Mouse (Mus musculus) hindbrain, embryonic 16.5 days (tissue): ENCODE data around the gene Ifit1bl1. TPM values are rescaled to one million over a fixed set of nuclear protein-coding genes. Genes with fewer than 3 reads are reported as not detected.
"Not testable (repeated sequence)": the region's sequence is repeated elsewhere in the genome, so short reads cannot be mapped to it uniquely, and the experiment has no call there.

ENCODE experiments used
- ATAC-seq: fragments of 200-750 bp; cut with Nextera tagmentation; 2 replicates; pipeline ENCODE4 v1.8.0; 2017; ENCODE audit warnings: moderate TSS enrichment, moderate library complexity
- H3K27ac ChIP-seq: fragments of 300-500 bp; sonication (generic); 2 replicates; pipeline ENCODE4 v1.5.1; 2014; ENCODE audit warnings: low read depth, mild to moderate bottlenecking, control low read depth, low read length, moderate library complexity
- H3K27me3 ChIP-seq: fragments of 300-500 bp; sonication (generic); replicated peaks from 2 replicates; pipeline ENCODE4 v1.6.1; 2014; ENCODE audit warnings: low read length; ENCODE audit not compliant: control insufficient read depth, insufficient read depth
- H3K36me3 ChIP-seq: fragments of 300-500 bp; sonication (generic); 2 replicates; pipeline ENCODE4 v1.6.1; 2014; ENCODE audit warnings: mild to moderate bottlenecking, low read length, moderate library complexity, mixed read lengths; ENCODE audit not compliant: control insufficient read depth, insufficient read depth
- H3K4me1 ChIP-seq: fragments of 300-500 bp; sonication (generic); 2 replicates; pipeline ENCODE4 v1.6.1; 2014; ENCODE audit warnings: low read depth, low read length; ENCODE audit not compliant: control insufficient read depth, insufficient read depth
- H3K4me2 ChIP-seq: fragments of 300-500 bp; sonication (generic); 2 replicates; pipeline ENCODE4 v1.6.1; 2014; ENCODE audit warnings: mild to moderate bottlenecking, low read length, control low read depth, moderate library complexity
- H3K4me3 ChIP-seq: fragments of 300-500 bp; sonication (generic); 2 replicates; pipeline ENCODE4 v1.5.1; 2014; ENCODE audit warnings: mild to moderate bottlenecking, low read length, control low read depth, moderate library complexity
- H3K9ac ChIP-seq: fragments of 300-500 bp; sonication (generic); 2 replicates; pipeline ENCODE4 v1.6.1; 2014; ENCODE audit warnings: low read depth, mild to moderate bottlenecking, control low read depth, low read length, moderate library complexity
- H3K9me3 ChIP-seq: fragments of 300-500 bp; sonication (generic); 2 replicates; pipeline ENCODE4 v1.6.1; 2014; ENCODE audit warnings: mild to moderate bottlenecking, low read length, moderate library complexity; ENCODE audit not compliant: control insufficient read depth
- WGBS: fragments of 180-500 bp; shearing (Covaris S2); extraction: QIAGEN DNeasy Blood & Tissue Kit; methylation state at CpG from one replicate; pipeline ENCODE4 v1.1.7; 2014; 5-methylcytosine and 5-hydroxymethylcytosine counted together
- polyA plus RNA-seq: library from polyadenylated mRNA; unstranded; fragments of >200 nt; fragmentation: Nextera tagmentation; extraction: Ambion mirVana; gene quantifications from 2 replicates; pipeline ENCODE4 v1.2.1, GENCODE M21; 2015

Ifit1bl1 gene
- polyA plus RNA-seq, result 1.4 TPM in 2 replicates

GRCm38 (mm10) chr19:34601888-34602287 lies at the start of gene Ifit1bl1:
Gene Ifit1bl1, minus strand, starts transcription at chr19:34601956.
- not testable (repeated sequence) for H3K9me3 ChIP-seq, H3K4me2 ChIP-seq, H3K27me3 ChIP-seq, ATAC-seq, H3K4me1 ChIP-seq, H3K36me3 ChIP-seq, H3K9ac ChIP-seq, H3K27ac ChIP-seq, H3K4me3 ChIP-seq
- WGBS, result 51% methylated on average over 1 of the region's 1 CpGs

DNA sequence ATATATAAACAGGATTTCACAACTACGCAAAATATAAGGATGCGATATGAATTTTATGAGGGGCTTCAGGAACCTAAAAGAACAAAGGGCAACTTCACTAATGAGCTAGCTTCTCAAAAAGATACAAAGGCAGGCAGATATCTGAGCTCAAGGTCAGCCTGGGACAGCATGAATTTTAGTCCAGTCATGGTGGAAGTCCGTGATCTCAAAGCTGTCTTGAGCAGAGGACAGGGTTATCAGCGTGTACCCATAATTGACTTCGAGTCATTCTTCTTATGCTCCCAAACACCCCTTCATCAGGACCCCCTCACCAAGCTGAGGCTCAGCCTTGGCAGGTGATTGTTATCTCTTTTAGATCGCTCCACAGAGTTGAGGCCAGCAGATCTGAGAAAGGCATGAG lies 49.2 kb upstream of the Ifit1bl1 start:
- H3K27ac ChIP-seq, result no peak overlapping the region
- WGBS, result 92% methylated on average over 6 of the region's 6 CpGs
- H3K27me3 ChIP-seq, result no peaks in the 10 kb centered on the region
- H3K4me2 ChIP-seq, result no peak overlapping the region
- no peak for ATAC-seq
- H3K36me3 ChIP-seq, result no peaks in the 10 kb centered on the region
- H3K4me3 ChIP-seq, result no peak overlapping the region
- no peaks in the 10 kb centered on the region for H3K9me3 ChIP-seq
- H3K4me1 ChIP-seq, result no peaks in the 10 kb centered on the region
- no peak overlapping the region for H3K9ac ChIP-seq

GRCm38 (mm10) chr19:34650276-34650675 lies 48.5 kb upstream of the Ifit1bl1 start:
- H3K9ac ChIP-seq, result no peak overlapping the region
- WGBS, result 89% methylated on average over 3 of the region's 3 CpGs

DNA sequence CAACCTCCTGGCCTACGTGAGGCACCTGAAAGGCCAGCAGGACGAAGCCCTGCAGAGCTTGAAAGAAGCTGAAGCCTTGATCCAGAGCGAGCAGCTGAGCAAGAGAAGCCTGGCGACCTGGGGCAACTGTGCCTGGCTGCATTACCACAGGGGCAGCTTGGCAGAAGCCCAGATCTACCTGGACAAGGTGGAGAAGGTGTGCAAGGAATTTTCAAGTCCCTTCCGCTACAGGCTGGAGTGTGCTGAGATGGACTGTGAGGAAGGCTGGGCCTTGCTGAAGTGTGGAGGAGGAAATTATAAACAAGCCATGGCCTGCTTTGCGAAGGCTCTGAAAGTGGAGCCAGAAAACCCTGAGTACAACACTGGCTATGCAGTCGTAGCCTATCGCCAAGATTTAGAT lies 45.9 kb upstream of the Ifit1bl1 start:
- H3K4me1 ChIP-seq, H3K27me3 ChIP-seq, H3K27ac ChIP-seq, H3K36me3 ChIP-seq, H3K4me3 ChIP-seq, H3K4me2 ChIP-seq, ATAC-seq, H3K9ac ChIP-seq, H3K9me3 ChIP-seq: not testable (repeated sequence)
- WGBS, result 92% methylated on average over 7 of the region's 8 CpGs

More at GRCm38 (mm10) chr19:34650276-34650675, 48.5 kb upstream of the Ifit1bl1 start:
- no peak for ATAC-seq
- Histone ChIP-seq H3K9me3 (no peaks in the 10 kb centered on the region), H3K4me1 (no peaks in the 10 kb centered on the region), H3K27ac (no peak overlapping the region), H3K4me2 (no peak overlapping the region), H3K36me3 (no peaks in the 10 kb centered on the region), H3K27me3 (no peaks in the 10 kb centered on the region), H3K4me3 (no peak overlapping the region)

GRCm38 (mm10) chr19:34642616-34643015 lies 40.9 kb upstream of the Ifit1bl1 start:
- Histone ChIP-seq H3K4me1 (no peaks in the 10 kb centered on the region), H3K9me3 (no peaks in the 10 kb centered on the region), H3K27ac (no peak overlapping the region), H3K4me2 (no peak overlapping the region), H3K27me3 (no peaks in the 10 kb centered on the region), H3K4me3 (no peak overlapping the region), H3K9ac (no peak overlapping the region), H3K36me3 (no peaks in the 10 kb centered on the region)
- no peak for ATAC-seq
- 82% methylated on average over 5 of the region's 5 CpGs for WGBS

DNA sequence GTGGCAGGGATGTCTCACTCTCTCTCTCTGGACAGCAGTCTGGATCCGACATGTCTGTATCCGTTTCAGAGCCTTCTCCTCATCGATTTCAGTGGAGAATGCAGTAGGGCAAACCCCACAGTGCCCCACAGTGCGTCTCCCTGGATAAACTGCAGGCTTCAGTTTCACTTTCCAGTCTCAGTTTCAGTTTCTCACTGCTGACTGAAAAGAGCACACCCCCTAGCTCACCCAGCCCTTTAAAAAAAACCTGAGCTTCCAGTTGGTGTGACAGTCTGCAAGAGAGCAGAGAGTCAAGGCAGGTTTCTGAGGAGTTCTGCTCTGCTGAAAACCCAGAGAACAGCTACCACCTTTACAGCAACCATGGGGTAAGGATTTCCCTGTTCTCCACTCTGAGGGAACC lies 38.9 kb upstream of the Ifit1bl1 start, which contains the start of the genes Ifit1bl2 and Ifit1:
TSS of gene Ifit1bl2 (minus strand) at position 121 of the 400 bp plus-strand sequence.
TSS of gene Ifit1 (plus strand) at position 249 of the 400 bp plus-strand sequence.
- no peaks in the 10 kb centered on the region for H3K27me3 ChIP-seq
- H3K4me2 ChIP-seq, result no peak within 1 kb of the TSS
- H3K9ac ChIP-seq, result no peak within 1 kb of the TSS
- H3K27ac ChIP-seq, result no peak within 1 kb of the TSS
- 63% methylated on average over 4 of the region's 4 CpGs for WGBS
- no peaks in the 10 kb centered on the region for H3K9me3 ChIP-seq
- no peaks in the 10 kb centered on the region for H3K4me1 ChIP-seq
- H3K36me3 ChIP-seq, result no peaks in the 10 kb centered on the region
- ATAC-seq, result no peak
- no peak within 1 kb of the TSS for H3K4me3 ChIP-seq

DNA sequence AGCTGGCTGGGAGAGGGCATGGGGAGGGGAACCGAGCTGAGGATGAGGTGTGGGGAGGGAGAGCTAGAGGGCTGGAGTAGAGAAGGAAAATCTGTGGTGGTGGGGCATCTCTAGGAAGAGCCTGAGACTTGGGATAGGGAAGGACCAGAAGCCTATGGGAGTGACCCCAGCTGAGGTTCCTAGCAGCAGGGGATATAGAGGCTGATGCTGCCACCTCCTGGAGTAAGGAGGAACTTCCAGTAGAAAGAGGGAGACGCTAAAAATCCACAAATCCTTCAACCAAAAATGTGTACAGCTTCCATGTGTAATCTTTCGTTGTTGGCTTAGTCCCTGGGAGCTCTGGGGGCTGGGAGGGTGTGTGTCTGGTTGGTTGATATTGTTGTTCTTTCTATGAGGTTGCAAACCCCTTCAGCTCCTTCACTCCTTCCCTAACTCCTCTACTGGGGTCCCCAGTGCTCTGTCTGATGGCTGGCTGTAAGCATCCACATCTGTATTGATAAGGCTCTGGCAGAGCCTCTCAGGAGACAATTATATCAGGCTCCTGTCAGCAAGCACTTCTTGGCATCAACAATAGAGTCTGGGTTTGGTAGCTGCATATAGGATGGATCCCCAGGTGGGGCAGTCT lies 35.3 kb upstream of the Ifit1bl1 start:
- WGBS, result 10% methylated on average over 3 of the region's 3 CpGs
- no peaks in the 10 kb centered on the region for H3K36me3 ChIP-seq
- no peaks in the 10 kb centered on the region for H3K4me1 ChIP-seq
- H3K27me3 ChIP-seq, result no peaks in the 10 kb centered on the region
- 0 out of 2 replicates have a peak, but pooled peaks have one; percentile 52 for ATAC-seq
- H3K9ac ChIP-seq, result no peak overlapping the region
- H3K4me2 ChIP-seq, result no peak overlapping the region
- H3K4me3 ChIP-seq, result no peak overlapping the region
- H3K9me3 ChIP-seq, result no peaks in the 10 kb centered on the region
- H3K27ac ChIP-seq, result no peak overlapping the region

- no peaks in the 10 kb centered on the region for H3K36me3 ChIP-seq
- no peak overlapping the region for H3K4me2 ChIP-seq
- H3K9me3 ChIP-seq, result no peaks in the 10 kb centered on the region
- no peak for ATAC-seq
- H3K4me1 ChIP-seq, result no peaks in the 10 kb centered on the region
- no peaks in the 10 kb centered on the region for H3K27me3 ChIP-seq
- no peak overlapping the region for H3K27ac ChIP-seq
- H3K9ac ChIP-seq, result no peak overlapping the region
- 80% methylated on average over 2 of the region's 2 CpGs for WGBS
- no peak overlapping the region for H3K4me3 ChIP-seq
Observed at GRCm38 (mm10) chr19:34633484-34633883, 31.7 kb upstream of the Ifit1bl1 start.

DNA sequence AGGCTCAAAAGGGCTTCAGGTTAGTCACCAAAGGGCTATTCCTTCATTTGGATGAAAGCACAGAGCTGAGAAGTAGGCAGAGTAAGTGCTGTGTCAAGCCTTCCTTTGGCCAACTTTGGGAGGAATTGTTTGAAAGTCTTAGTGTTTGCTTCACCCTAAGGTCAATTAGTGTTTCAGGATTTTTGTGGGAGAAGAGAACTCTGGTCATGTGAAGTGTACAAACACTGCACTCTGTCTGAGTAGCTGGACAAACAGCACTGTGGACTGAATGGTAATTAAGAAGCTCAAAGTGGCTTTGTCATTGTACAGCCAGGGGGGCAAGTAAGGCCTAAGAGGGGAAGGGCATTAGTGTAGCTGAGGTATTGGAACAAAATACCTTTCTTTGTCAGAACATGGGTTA lies 29.7 kb upstream of the Ifit1bl1 start:
- ATAC-seq, result peak; percentile 9; the same call in 1 of the 2 replicates
- Histone ChIP-seq H3K4me1 (no peaks in the 10 kb centered on the region), H3K4me2 (no peak overlapping the region), H3K4me3 (no peak overlapping the region), H3K27ac (no peak overlapping the region), H3K36me3 (no peaks in the 10 kb centered on the region), H3K9ac (no peak overlapping the region), H3K9me3 (no peaks in the 10 kb centered on the region), H3K27me3 (no peaks in the 10 kb centered on the region)
